ENCODE assay signal across 17 mouse cellular contexts in genomic region chr7:72543501-72543900, GRCm38 (mm10).
"Had no signal": no experiment of that assay in that cellular context is flagged by ENCODE, and none has a peak within 500 bp of the region (broad histone marks: within the 10 kb centered on the region; RNA-seq: fewer than 3 reads in every experiment).

No protein-coding gene starts in this region.

- H3K27ac ChIP-seq: kidney, postnatal 0 days; layer of hippocampus, adult 2 months; limb, embryonic 13.5 days; liver, embryonic 12.5 days; liver, embryonic 15.5 days; midbrain, embryonic 13.5 days; stomach, embryonic 15.5 days had no signal

- H3K9ac ChIP-seq: limb, embryonic 13.5 days; liver, embryonic 12.5 days; liver, embryonic 15.5 days; midbrain, embryonic 13.5 days; neural tube, embryonic 13.5 days; stomach, embryonic 15.5 days had no signal

- H3K36me3 ChIP-seq: limb, embryonic 10.5 days; limb, embryonic 13.5 days; liver, embryonic 12.5 days; liver, embryonic 15.5 days; midbrain, embryonic 10.5 days; midbrain, embryonic 13.5 days; neural tube, embryonic 13.5 days; stomach, embryonic 15.5 days had no signal

- H3K27me3 ChIP-seq: liver, embryonic 12.5 days; liver, embryonic 15.5 days; megakaryocyte, embryonic 14.5 days; midbrain, embryonic 13.5 days; neural tube, embryonic 13.5 days; stomach, embryonic 15.5 days had no signal

- DNase-seq: layer of hippocampus, adult 9-11 months; right cerebral cortex, postnatal 25 days; spleen, adult 18-20 months; thymus, postnatal 25 days had no signal

- H3K9me3 ChIP-seq: limb, embryonic 10.5 days; liver, embryonic 12.5 days; liver, embryonic 15.5 days; stomach, embryonic 15.5 days had no signal

- H3K4me3 ChIP-seq: layer of hippocampus, adult 2 months; limb, embryonic 10.5 days; limb, embryonic 13.5 days; liver, embryonic 12.5 days; liver, embryonic 15.5 days; megakaryocyte, embryonic 14.5 days; midbrain, embryonic 10.5 days; midbrain, embryonic 13.5 days; myocyte; neural tube, embryonic 13.5 days; stomach, embryonic 15.5 days had no signal

- ATAC-seq: liver, embryonic 12.5 days; midbrain, embryonic 13.5 days; midbrain, embryonic 16.5 days had no signal

- H3K4me1 ChIP-seq: liver, embryonic 12.5 days; liver, embryonic 15.5 days; megakaryocyte, embryonic 14.5 days had no signal

- H3K4me2 ChIP-seq: limb, embryonic 13.5 days; liver, embryonic 12.5 days; liver, embryonic 15.5 days; midbrain, embryonic 13.5 days; neural tube, embryonic 13.5 days; stomach, embryonic 15.5 days had no signal
